Mouse (Mus musculus): ENCODE measurements at regions not wholly inside any gene's neighbourhood (a gene's known extent, or its start where the extent isn't known, plus 50 kb on each side); places are given as distances from the start of the nearest gene placed in this dataset.

GRCm38 (mm10) chr17:75775518-75775917 lies 223.8 kb upstream of the Fam98a start:
- no peaks in the 10 kb centered on the region for H3K4me1 ChIP-seq (ENCODE audit: control insufficient read depth, insufficient read depth, low read length)
- H3K27ac ChIP-seq (ENCODE audit: insufficient read depth, low read length), result no peak overlapping the region
- no peak overlapping the region for H3K4me3 ChIP-seq (ENCODE audit: insufficient read depth, low read length)
- TF ChIP-seq POLR2A (IDR thresholded peaks at IDR 0.05; ENCODE audit: low read depth, low read length) (no peak), CTCF (IDR thresholded peaks at IDR 0.05; ENCODE audit: borderline replicate concordance, insufficient read depth, low read length) (no peak)

- TF ChIP-seq POLR2A (IDR thresholded peaks at IDR 0.05; ENCODE audit: low read depth, low read length) (no peak), CTCF (IDR thresholded peaks at IDR 0.05; ENCODE audit: borderline replicate concordance, insufficient read depth, low read length) (no peak)
- no peak overlapping the region for H3K4me3 ChIP-seq (ENCODE audit: insufficient read depth, low read length)
- no peaks in the 10 kb centered on the region for H3K4me1 ChIP-seq (ENCODE audit: control insufficient read depth, insufficient read depth, low read length)
Observed at GRCm38 (mm10) chr17:75772861-75773260, 221.1 kb upstream of the Fam98a start.

GRCm38 (mm10) chr17:75768654-75769053 lies 216.9 kb upstream of the Fam98a start:
- H3K4me3 ChIP-seq (ENCODE audit: insufficient read depth, low read length), result no peak overlapping the region
- H3K4me1 ChIP-seq (ENCODE audit: control insufficient read depth, insufficient read depth, low read length), result no peaks in the 10 kb centered on the region
- TF ChIP-seq CTCF (IDR thresholded peaks at IDR 0.05; ENCODE audit: borderline replicate concordance, insufficient read depth, low read length), result no peak
- no peak overlapping the region for H3K27ac ChIP-seq (ENCODE audit: insufficient read depth, low read length)

More at GRCm38 (mm10) chr17:75772861-75773260, 221.1 kb upstream of the Fam98a start:
- no peak overlapping the region for H3K27ac ChIP-seq (ENCODE audit: insufficient read depth, low read length)

GRCm38 (mm10) chr17:75763391-75763790 lies 211.6 kb upstream of the Fam98a start:
- Histone ChIP-seq H3K27ac (ENCODE audit: insufficient read depth, low read length) (no peak overlapping the region), H3K4me1 (ENCODE audit: control insufficient read depth, insufficient read depth, low read length) (no peaks in the 10 kb centered on the region), H3K4me3 (ENCODE audit: insufficient read depth, low read length) (no peak overlapping the region)
- TF ChIP-seq POLR2A (IDR thresholded peaks at IDR 0.05; ENCODE audit: low read depth, low read length) (no peak), CTCF (IDR thresholded peaks at IDR 0.05; ENCODE audit: borderline replicate concordance, insufficient read depth, low read length) (no peak)

GRCm38 (mm10) chr17:75756487-75756886 lies 204.7 kb upstream of the Fam98a start:
- Histone ChIP-seq H3K27ac (ENCODE audit: insufficient read depth, low read length) (no peak overlapping the region), H3K4me3 (ENCODE audit: insufficient read depth, low read length) (no peak overlapping the region), H3K4me1 (ENCODE audit: control insufficient read depth, insufficient read depth, low read length) (no peaks in the 10 kb centered on the region)
- TF ChIP-seq CTCF (IDR thresholded peaks at IDR 0.05; ENCODE audit: borderline replicate concordance, insufficient read depth, low read length) (no peak), POLR2A (IDR thresholded peaks at IDR 0.05; ENCODE audit: low read depth, low read length) (no peak)

GRCm38 (mm10) chr17:75716458-75716857 lies 164.7 kb upstream of the Fam98a start:
- Histone ChIP-seq H3K4me1 (ENCODE audit: control insufficient read depth, insufficient read depth, low read length) (no peaks in the 10 kb centered on the region), H3K27ac (ENCODE audit: insufficient read depth, low read length) (no peak overlapping the region), H3K4me3 (ENCODE audit: insufficient read depth, low read length) (no peak overlapping the region)
- TF ChIP-seq POLR2A (IDR thresholded peaks at IDR 0.05; ENCODE audit: low read depth, low read length), result no peak
- TF ChIP-seq CTCF (IDR thresholded peaks at IDR 0.05; ENCODE audit: borderline replicate concordance, insufficient read depth, low read length), result no peak

GRCm38 (mm10) chr17:75714578-75714977 lies 162.8 kb upstream of the Fam98a start:
- H3K27ac ChIP-seq (ENCODE audit: insufficient read depth, low read length), result no peak overlapping the region
- no peak overlapping the region for H3K4me3 ChIP-seq (ENCODE audit: insufficient read depth, low read length)
- H3K4me1 ChIP-seq (ENCODE audit: control insufficient read depth, insufficient read depth, low read length), result no peaks in the 10 kb centered on the region
- no peak for TF ChIP-seq CTCF (IDR thresholded peaks at IDR 0.05; ENCODE audit: borderline replicate concordance, insufficient read depth, low read length)
- TF ChIP-seq POLR2A (IDR thresholded peaks at IDR 0.05; ENCODE audit: low read depth, low read length), result no peak

GRCm38 (mm10) chr17:75714059-75714458 lies 162.3 kb upstream of the Fam98a start:
- Histone ChIP-seq H3K4me3 (ENCODE audit: insufficient read depth, low read length) (no peak overlapping the region), H3K27ac (ENCODE audit: insufficient read depth, low read length) (no peak overlapping the region), H3K4me1 (ENCODE audit: control insufficient read depth, insufficient read depth, low read length) (no peaks in the 10 kb centered on the region)
- no peak for TF ChIP-seq CTCF (IDR thresholded peaks at IDR 0.05; ENCODE audit: borderline replicate concordance, insufficient read depth, low read length)
- TF ChIP-seq POLR2A (IDR thresholded peaks at IDR 0.05; ENCODE audit: low read depth, low read length), result no peak

- H3K4me3 ChIP-seq (ENCODE audit: insufficient read depth, low read length), result no peak overlapping the region
- no peak overlapping the region for H3K27ac ChIP-seq (ENCODE audit: insufficient read depth, low read length)
- TF ChIP-seq CTCF (IDR thresholded peaks at IDR 0.05; ENCODE audit: borderline replicate concordance, insufficient read depth, low read length) (no peak), POLR2A (IDR thresholded peaks at IDR 0.05; ENCODE audit: low read depth, low read length) (no peak)
- no peaks in the 10 kb centered on the region for H3K4me1 ChIP-seq (ENCODE audit: control insufficient read depth, insufficient read depth, low read length)
Observed at GRCm38 (mm10) chr17:75707687-75708086, 155.9 kb upstream of the Fam98a start.

GRCm38 (mm10) chr17:75705357-75705756 lies 153.6 kb upstream of the Fam98a start:
- Histone ChIP-seq H3K4me3 (ENCODE audit: insufficient read depth, low read length) (no peak overlapping the region), H3K27ac (ENCODE audit: insufficient read depth, low read length) (no peak overlapping the region), H3K4me1 (ENCODE audit: control insufficient read depth, insufficient read depth, low read length) (no peaks in the 10 kb centered on the region)
- TF ChIP-seq POLR2A (IDR thresholded peaks at IDR 0.05; ENCODE audit: low read depth, low read length), result no peak
- no peak for TF ChIP-seq CTCF (IDR thresholded peaks at IDR 0.05; ENCODE audit: borderline replicate concordance, insufficient read depth, low read length)

- H3K27ac ChIP-seq (ENCODE audit: insufficient read depth, low read length), result no peak overlapping the region
- no peak overlapping the region for H3K4me3 ChIP-seq (ENCODE audit: insufficient read depth, low read length)
- H3K4me1 ChIP-seq (ENCODE audit: control insufficient read depth, insufficient read depth, low read length), result no peaks in the 10 kb centered on the region
- TF ChIP-seq POLR2A (IDR thresholded peaks at IDR 0.05; ENCODE audit: low read depth, low read length), result no peak
- no peak for TF ChIP-seq CTCF (IDR thresholded peaks at IDR 0.05; ENCODE audit: borderline replicate concordance, insufficient read depth, low read length)
Observed at GRCm38 (mm10) chr17:75703865-75704264, 152.1 kb upstream of the Fam98a start.
